Mouse (Mus musculus) CH12.LX (cell line): ENCODE data around the gene Tnfrsf22.

ENCODE experiments used
- CTCF ChIP-seq, 2 experiments: IDR thresholded peaks in 1 of 2; conservative IDR thresholded peaks in 1 of 2; 2 replicates each; pipeline ENCODE4 v1.5.1; 2011 to 2012; ENCODE audit warnings: low read depth in 2 of 2, low read length in 2 of 2, improper control_type of control experiment in 1 of 2, inconsistent platforms in 1 of 2, mild to moderate bottlenecking in 1 of 2, moderate library complexity in 1 of 2
- KAT2A ChIP-seq: IDR thresholded peaks from 2 replicates; pipeline ENCODE4 v1.6.1; 2012; ENCODE audit warnings: low read length, improper control_type of control experiment, inconsistent platforms; ENCODE audit not compliant: insufficient replicate concordance
- NRF1 ChIP-seq: IDR thresholded peaks from 2 replicates; pipeline ENCODE4 v1.6.1; 2014; ENCODE audit warnings: low read depth, mild to moderate bottlenecking, inconsistent platforms, low read length, improper control_type of control experiment, moderate library complexity

- no peak for TF ChIP-seq KAT2A
- no peak for TF ChIP-seq CTCF (conservative IDR thresholded peaks at IDR 0.05 in 1 of 2, IDR thresholded peaks at IDR 0.05 in 1 of 2; ENCODE audit: low read depth in 2 of 2, low read length in 2 of 2)
- no peak for TF ChIP-seq NRF1
Observed at GRCm38 (mm10) chr7:143631503-143631902, 18.0 kb downstream of the Tnfrsf22 start.
